7 mouse cellular contexts compared by ENCODE assay signal in the genomic region with DNA sequence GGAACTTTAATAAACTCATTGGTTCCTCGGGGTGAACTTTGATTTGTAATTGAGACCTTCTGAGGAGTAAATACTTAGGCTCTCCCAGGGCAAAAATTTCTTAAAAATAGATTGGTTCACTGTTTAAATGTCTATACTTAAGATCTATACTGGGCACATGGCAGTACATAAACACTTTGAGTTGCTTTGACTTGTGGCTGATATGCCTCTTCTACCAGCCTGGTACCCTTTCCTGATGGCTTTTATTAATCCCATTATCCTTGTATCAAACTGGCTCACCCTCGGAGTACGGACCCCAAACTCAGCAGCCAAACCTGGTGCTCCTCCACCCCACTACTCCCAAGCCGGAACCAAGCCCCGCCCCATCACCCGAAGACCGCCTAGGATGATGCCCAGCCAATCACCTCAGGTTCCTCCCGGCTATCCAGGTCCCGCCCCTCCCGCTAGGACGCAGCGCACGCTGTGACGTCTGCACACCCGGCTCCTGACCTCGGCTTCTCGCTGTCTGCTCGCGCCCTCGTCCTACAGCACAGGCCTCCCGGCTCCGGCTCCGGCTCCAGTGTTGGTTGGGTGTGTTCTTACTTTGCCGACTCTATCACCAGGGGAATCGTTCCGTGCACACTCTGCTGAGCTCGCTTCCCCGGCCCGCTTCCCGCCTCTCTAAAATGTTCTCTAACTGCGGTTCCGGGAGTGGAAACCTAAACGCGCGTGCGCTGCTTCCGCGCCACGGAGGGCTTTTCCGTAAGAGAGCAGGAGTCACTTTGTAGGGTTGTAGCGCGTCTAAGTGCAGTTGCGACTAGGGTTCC. TPM values are rescaled to one million over a fixed set of nuclear protein-coding genes. Genes with fewer than 3 reads are reported as not detected.
DNase-seq lines count a peak whose midpoint lies in the region; ATAC-seq lines count a peak whose summit lies in the region.

A gene (plus strand): TSS at position 464 of the 806 bp plus-strand sequence.

- peak; percentile 98 for ATAC-seq in intestine, embryonic 16.5 days
- peak; percentile 99 for ATAC-seq in midbrain, embryonic 11.5 days (ENCODE audit: low FRiP score)

- WGBS in intestine, embryonic 16.5 days, result under 1% methylated on average over 43 of the region's 43 CpGs
- under 1% methylated on average over 43 of the region's 43 CpGs for WGBS in midbrain, embryonic 11.5 days

- H3K9ac ChIP-seq in intestine, embryonic 16.5 days (ENCODE audit: low read depth, low read length), result peak within 1 kb of the TSS; percentile 85
- H3K9ac ChIP-seq in midbrain, embryonic 11.5 days (ENCODE audit: low read length), result peak within 1 kb of the TSS; percentile 84

- peaks cover 10% of the 10 kb centered on the region; the same call in 1 of the 2 replicates for H3K36me3 ChIP-seq in intestine, embryonic 16.5 days (ENCODE audit: control insufficient read depth, insufficient read depth, low read length)
- peaks cover 17% of the 10 kb centered on the region for H3K36me3 ChIP-seq in midbrain, embryonic 11.5 days (ENCODE audit: control insufficient read depth, insufficient read depth, low read length)

- no peaks in the 10 kb centered on the region for H3K9me3 ChIP-seq in intestine, embryonic 16.5 days (ENCODE audit: control insufficient read depth, low read length)
- H3K9me3 ChIP-seq in midbrain, embryonic 11.5 days (ENCODE audit: control insufficient read depth, low read length), result no peaks in the 10 kb centered on the region

- H3K27ac ChIP-seq in intestine, embryonic 16.5 days (ENCODE audit: low read length), result peak within 1 kb of the TSS; percentile 97
- peak within 1 kb of the TSS; percentile 46 for H3K27ac ChIP-seq in midbrain, embryonic 11.5 days (ENCODE audit: low read depth, low read length)

- intact Hi-C loops in left cerebral cortex, postnatal 36 days (cut with DNase I), result no loop called here

- peak within 1 kb of the TSS; percentile 77 for H3K4me3 ChIP-seq in intestine, embryonic 16.5 days (ENCODE audit: low read length)
- peak within 1 kb of the TSS; percentile 61 for H3K4me3 ChIP-seq in midbrain, embryonic 11.5 days (ENCODE audit: low read depth, low read length)

- DNase-seq in adrenal gland, adult 8-10 months, result peak; percentile 95
- peak; percentile 94 for DNase-seq in embryo, embryonic 9.5 days (ENCODE audit: extremely low spot score)
- peak; percentile 86 to 95 for DNase-seq in gastrocnemius, postnatal 4 days (ENCODE audit: low spot score in 2 of 2)
- peak; percentile 92 to 94 for DNase-seq in left cerebral cortex, postnatal 36 days (ENCODE audit: low spot score in 2 of 2)
- peak; percentile 98 for DNase-seq in midbrain, embryonic 11.5 days (ENCODE audit: low spot score, missing footprints)
- peak; percentile 91 for DNase-seq in skeletal muscle tissue, adult 2 months (ENCODE audit: low read depth, low spot score)

- peak within 1 kb of the TSS; percentile 80 for H3K4me2 ChIP-seq in intestine, embryonic 16.5 days (ENCODE audit: low read depth, low read length)
- H3K4me2 ChIP-seq in midbrain, embryonic 11.5 days, result peak within 1 kb of the TSS; percentile 76

- H3K4me1 ChIP-seq in intestine, embryonic 16.5 days (ENCODE audit: control insufficient read depth, insufficient read depth, low read length), result peaks cover 20% of the 10 kb centered on the region
- peaks cover 10% of the 10 kb centered on the region for H3K4me1 ChIP-seq in midbrain, embryonic 11.5 days (ENCODE audit: control insufficient read depth, insufficient read depth, low read length)

- H3K27me3 ChIP-seq in intestine, embryonic 16.5 days (replicated peaks; ENCODE audit: control insufficient read depth, insufficient read depth, low read length), result no peaks in the 10 kb centered on the region
- no peaks in the 10 kb centered on the region for H3K27me3 ChIP-seq in midbrain, embryonic 11.5 days (ENCODE audit: control insufficient read depth, insufficient read depth, low read length)

RNA-seq across cellular contexts. Expression of the gene that starts here (rescaled TPM):
- total RNA-seq in adrenal gland, adult 8-10 months (2022), result 100 to 1,000 TPM; 108 to 169 (median 133) TPM
- total RNA-seq in gastrocnemius, postnatal 4 days (2021), result 10 to 100 TPM; 79.9 to 85.1 TPM
- 347 and 351 TPM in 2 replicates for polyA plus RNA-seq in intestine, embryonic 16.5 days (2015; fragmentation: Nextera tagmentation; extraction: Ambion mirVana)
- 10 to 100 TPM; 57.9 to 60.8 TPM for total RNA-seq in left cerebral cortex, postnatal 36 days (2021)
- polyA plus RNA-seq in midbrain, embryonic 11.5 days (2014; fragmentation: Nextera tagmentation; extraction: Ambion mirVana), result 198 and 200 TPM in 2 replicates

Comparison
In these comparisons a context has a peak if more than half of its experiments do, and no peak if none do; other contexts are left out.
1. Peak in every context shown above with its lines: DNase-seq, ATAC-seq, H3K4me3 ChIP-seq and H3K27ac ChIP-seq.